Mouse (Mus musculus) intestine, postnatal 0 days (tissue): Measurements from ENCODE around the gene Dhps. TPM values are rescaled to one million over a fixed set of nuclear protein-coding genes. Genes with fewer than 3 reads are reported as not detected.
A peak's percentile ranks its signal among the peaks of the same experiment; 100 is the strongest.

Experiments used
- ATAC-seq: fragments of 200-750 bp; cut with Nextera tagmentation; 2 replicates; pipeline ENCODE4 v1.8.0; 2017; ENCODE audit warnings: mild to moderate bottlenecking, moderate TSS enrichment, moderate library complexity
- H3K27ac ChIP-seq: fragments of 300-500 bp; sonication (generic); 2 replicates; pipeline ENCODE4 v1.5.1; 2014; ENCODE audit warnings: mild to moderate bottlenecking, low read depth, low read length, moderate library complexity
- H3K27me3 ChIP-seq: fragments of 300-500 bp; sonication (generic); replicated peaks from 2 replicates; pipeline ENCODE4 v1.6.1; 2014; ENCODE audit warnings: low read length, mixed read lengths; ENCODE audit not compliant: control insufficient read depth, insufficient read depth
- H3K36me3 ChIP-seq: fragments of 300-500 bp; sonication (generic); 2 replicates; pipeline ENCODE4 v1.6.1; 2014; ENCODE audit warnings: mild to moderate bottlenecking, moderate library complexity; ENCODE audit not compliant: control insufficient read depth, insufficient read depth
- H3K4me1 ChIP-seq: fragments of 300-500 bp; sonication (generic); replicated peaks from 2 replicates; pipeline ENCODE4 v1.6.1; 2014; ENCODE audit warnings: antibody characterized with exemption, low read length, mixed read lengths; ENCODE audit not compliant: control insufficient read depth, insufficient read depth
- H3K4me2 ChIP-seq: fragments of 300-500 bp; sonication (generic); replicated peaks from 2 replicates; pipeline ENCODE4 v1.6.1; 2014; ENCODE audit warnings: low read depth, mild to moderate bottlenecking, moderate library complexity
- H3K4me3 ChIP-seq: fragments of 300-500 bp; sonication (generic); 2 replicates; pipeline ENCODE4 v1.5.1; 2014; ENCODE audit warnings: low read depth, low read length
- H3K9ac ChIP-seq: fragments of 300-500 bp; sonication (generic); 2 replicates; pipeline ENCODE4 v1.6.1; 2014; ENCODE audit warnings: mild to moderate bottlenecking, low read depth, low read length
- H3K9me3 ChIP-seq: fragments of 300-500 bp; sonication (generic); 2 replicates; pipeline ENCODE4 v1.6.1; 2016; ENCODE audit warnings: mixed run types; ENCODE audit not compliant: control insufficient read depth
- CTCF ChIP-seq: sonication (generic); IDR thresholded peaks from 2 replicates; pipeline ENCODE4 v1.5.1; 2016; ENCODE audit warnings: low read depth, mild to moderate bottlenecking, control low read depth, antibody characterized with exemption, moderate library complexity
- WGBS: fragments of 180-500 bp; shearing (Covaris S2); extraction: QIAGEN DNeasy Blood & Tissue Kit; methylation state at CpG from one replicate; pipeline ENCODE4 v1.1.7; 2014; 5-methylcytosine and 5-hydroxymethylcytosine counted together
- polyA plus RNA-seq: library from polyadenylated mRNA; unstranded; fragments of >200 nt; fragmentation: Nextera tagmentation; extraction: Ambion mirVana; gene quantifications from 2 replicates; pipeline ENCODE4 v1.2.1, GENCODE M21; 2015

Gene Dhps
- polyA plus RNA-seq, 1 experiment from 2014 or later: 46.6 TPM

DNA sequence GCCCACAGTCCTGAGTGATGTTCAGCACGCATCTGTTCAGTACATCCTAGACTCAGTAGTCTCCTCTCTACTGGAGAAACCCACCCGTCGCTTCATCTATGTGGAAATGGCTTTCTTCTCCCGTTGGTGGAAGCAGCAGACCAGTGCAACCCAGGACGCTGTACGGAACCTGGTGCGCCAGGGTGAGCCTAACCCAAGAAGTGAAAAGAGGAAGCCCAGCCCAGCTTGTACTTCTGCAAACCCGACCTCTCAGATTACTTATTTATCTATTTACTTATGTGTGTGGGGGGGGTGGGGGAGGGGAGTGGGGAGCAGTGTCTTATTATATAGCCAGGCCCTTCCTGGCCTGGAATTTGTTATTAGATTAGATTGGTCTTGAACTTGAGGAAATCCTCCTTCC, 13.1 kb downstream of the Dhps start:
- Histone ChIP-seq H3K36me3 (peaks cover 41% of the 10 kb centered on the region), H3K27me3 (no peaks in the 10 kb centered on the region), H3K9ac (no peak overlapping the region), H3K4me1 (peaks cover 7% of the 10 kb centered on the region), H3K27ac (no peak overlapping the region), H3K9me3 (no peaks in the 10 kb centered on the region), H3K4me2 (peak overlapping the region; percentile 87), H3K4me3 (0 out of 2 replicates have a peak overlapping the region, but pooled peaks have one; percentile 86)
- TF ChIP-seq CTCF: no peak
- ATAC-seq: no peak
- 84% methylated on average over 8 of the region's 8 CpGs for WGBS

DNA sequence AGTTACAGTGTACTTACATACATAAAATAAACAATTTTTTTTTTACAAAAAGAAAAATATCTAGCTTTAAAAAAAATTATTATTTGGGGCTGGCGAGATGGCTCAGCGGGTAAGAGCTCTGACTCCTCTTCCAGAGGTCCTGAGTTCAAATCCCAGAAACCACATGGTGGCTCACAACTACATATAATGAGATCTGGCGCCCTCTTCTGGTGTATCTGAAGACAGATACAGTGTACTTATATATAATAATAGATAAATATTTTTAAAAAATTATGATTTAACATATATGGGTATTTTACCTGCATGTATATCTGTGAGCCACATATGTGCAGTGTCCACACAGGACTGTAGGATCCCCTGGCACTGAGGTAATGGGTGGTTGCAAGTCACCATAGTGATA, 14.7 kb downstream of the Dhps start:
- ATAC-seq: no peak
- H3K9ac ChIP-seq: no peak overlapping the region
- no peak overlapping the region for H3K4me2 ChIP-seq
- no peaks in the 10 kb centered on the region for H3K27me3 ChIP-seq
- WGBS: 82% methylated on average over 3 of the region's 3 CpGs
- peak; percentile 43 for TF ChIP-seq CTCF
- H3K36me3 ChIP-seq: peaks cover 49% of the 10 kb centered on the region
- H3K4me1 ChIP-seq: peaks cover 7% of the 10 kb centered on the region; the same call in 1 of the 2 replicates
- no peak overlapping the region for H3K4me3 ChIP-seq
- H3K27ac ChIP-seq: no peak overlapping the region
- H3K9me3 ChIP-seq: no peaks in the 10 kb centered on the region

DNA sequence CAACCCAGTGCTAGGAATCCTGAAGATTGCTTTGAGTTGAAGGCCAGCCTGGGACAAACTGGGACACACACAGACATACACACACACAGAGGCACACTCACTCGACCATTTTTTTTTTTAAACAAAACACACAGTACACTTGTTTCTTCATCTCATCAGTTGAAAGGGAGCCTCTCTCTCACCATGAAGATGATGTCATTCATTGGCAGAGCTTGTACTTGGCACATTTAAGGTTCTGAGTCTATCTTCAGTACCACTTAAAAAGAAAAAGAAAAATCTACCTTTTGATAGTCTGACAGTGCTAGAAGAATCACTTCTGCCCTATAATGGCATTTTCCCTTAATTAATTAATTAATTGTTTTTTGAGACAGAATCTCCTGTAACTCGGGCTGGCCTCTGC, 17.2 kb downstream of the Dhps start:
- H3K36me3 ChIP-seq: peaks cover 72% of the 10 kb centered on the region
- no peak overlapping the region for H3K27ac ChIP-seq
- H3K9ac ChIP-seq: no peak overlapping the region
- no peak for TF ChIP-seq CTCF
- no peak overlapping the region for H3K4me2 ChIP-seq
- H3K4me3 ChIP-seq: no peak overlapping the region
- no peaks in the 10 kb centered on the region for H3K9me3 ChIP-seq
- WGBS: 82% methylated on average over 2 of the region's 2 CpGs
- ATAC-seq: no peak
- no peaks in the 10 kb centered on the region for H3K27me3 ChIP-seq
- H3K4me1 ChIP-seq: peaks cover 6% of the 10 kb centered on the region; the same call in 1 of the 2 replicates

- Histone ChIP-seq H3K9me3 (no peaks in the 10 kb centered on the region), H3K27ac (no peak overlapping the region), H3K4me2 (no peak overlapping the region), H3K9ac (no peak overlapping the region), H3K4me1 (no peaks in the 10 kb centered on the region), H3K36me3 (peaks cover 81% of the 10 kb centered on the region), H3K27me3 (no peaks in the 10 kb centered on the region), H3K4me3 (no peak overlapping the region)
- 83% methylated on average over 11 of the region's 11 CpGs for WGBS
- ATAC-seq: no peak
- TF ChIP-seq CTCF: no peak
Observed at GRCm38 (mm10) chr8:85090856-85091255, 19.3 kb downstream of the Dhps start.

GRCm38 (mm10) chr8:85091526-85092090, 20.1 kb downstream of the Dhps start:
- Histone ChIP-seq H3K9ac (no peak overlapping the region), H3K4me1 (no peaks in the 10 kb centered on the region), H3K36me3 (peaks cover 84% of the 10 kb centered on the region), H3K4me2 (no peak overlapping the region), H3K27me3 (no peaks in the 10 kb centered on the region), H3K27ac (no peak overlapping the region), H3K4me3 (no peak overlapping the region), H3K9me3 (no peaks in the 10 kb centered on the region)
- 51% methylated on average over 21 of the region's 21 CpGs for WGBS
- TF ChIP-seq CTCF: no peak
- no peak for ATAC-seq

- Histone ChIP-seq H3K36me3 (peaks cover 72% of the 10 kb centered on the region), H3K27me3 (no peaks in the 10 kb centered on the region), H3K9me3 (no peaks in the 10 kb centered on the region), H3K9ac (no peak overlapping the region), H3K27ac (no peak overlapping the region), H3K4me3 (no peak overlapping the region), H3K4me1 (no peaks in the 10 kb centered on the region), H3K4me2 (no peak overlapping the region)
- no peak for TF ChIP-seq CTCF
- ATAC-seq: no peak
- WGBS: 93% methylated on average over 13 of the region's 13 CpGs
Observed at GRCm38 (mm10) chr8:85095051-85095450, 23.5 kb downstream of the Dhps start.

DNA sequence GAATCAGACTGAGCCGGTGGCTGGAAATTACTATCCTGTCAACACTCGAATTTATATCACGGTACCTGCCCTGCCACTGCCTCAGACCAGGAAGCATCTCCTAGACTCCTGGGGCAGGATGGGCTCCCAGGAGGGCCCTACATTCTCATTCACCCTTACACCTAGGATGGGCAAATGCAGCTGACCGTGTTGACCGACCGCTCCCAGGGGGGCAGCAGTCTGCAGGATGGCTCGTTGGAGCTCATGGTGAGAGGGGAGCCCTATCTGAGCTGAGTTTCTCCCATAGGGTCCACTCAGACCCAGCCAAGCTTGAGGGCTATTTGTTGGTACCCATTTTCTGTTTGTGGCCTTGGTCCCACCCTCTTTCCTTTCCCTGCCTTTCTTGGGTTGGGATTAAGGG, 24.0 kb downstream of the Dhps start:
- 94% methylated on average over 7 of the region's 7 CpGs for WGBS
- H3K36me3 ChIP-seq: peaks cover 72% of the 10 kb centered on the region
- TF ChIP-seq CTCF: no peak

More for the DNA sequence above, 24.0 kb downstream of the Dhps start:
- no peak overlapping the region for H3K4me3 ChIP-seq
- H3K27ac ChIP-seq: no peak overlapping the region
- no peaks in the 10 kb centered on the region for H3K27me3 ChIP-seq
- no peaks in the 10 kb centered on the region for H3K4me1 ChIP-seq
- no peak for ATAC-seq
- no peak overlapping the region for H3K9ac ChIP-seq
- H3K4me2 ChIP-seq: no peak overlapping the region
- no peaks in the 10 kb centered on the region for H3K9me3 ChIP-seq
